Mouse (Mus musculus): ENCODE results near the gene Baz1a. TPM values are rescaled to one million over a fixed set of nuclear protein-coding genes. Genes with fewer than 3 reads are reported as not detected.
"Not testable (repeated sequence)": the region's sequence is repeated elsewhere in the genome, so short reads cannot be mapped to it uniquely, and the experiment has no call there.

Baz1a gene
- total RNA-seq, 2 experiments from 2014 or later = 2.9 to 4.2 TPM

DNA sequence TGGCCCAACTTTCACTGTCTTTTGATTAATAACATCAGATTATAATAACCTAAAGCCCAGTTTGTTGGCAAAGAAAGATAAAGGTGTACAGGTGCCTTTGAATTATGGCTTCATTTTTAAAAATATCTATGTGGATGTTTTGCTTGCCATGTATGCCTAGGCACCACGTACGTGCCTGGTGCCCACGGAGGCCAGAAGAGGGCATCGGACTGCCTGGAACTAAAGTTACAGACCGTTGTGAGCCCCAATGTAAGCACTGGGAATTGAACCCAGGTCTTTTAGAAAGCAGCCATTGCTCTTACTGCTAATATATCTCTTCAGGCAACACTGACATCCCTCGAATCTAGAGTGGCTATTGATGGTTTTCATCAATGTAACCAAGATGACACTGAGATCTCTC, 32.2 kb downstream of the Baz1a start:
- no peak for DNase-seq (ENCODE audit: low spot score in 2 of 2)

- no peak for DNase-seq (ENCODE audit: low spot score in 2 of 2)
Measured at GRCm38 (mm10) chr12:54980939-54981338, 33.2 kb downstream of the Baz1a start.

- no peak for DNase-seq (ENCODE audit: low spot score in 2 of 2)
Measured at GRCm38 (mm10) chr12:54980532-54980931, 33.6 kb downstream of the Baz1a start.

GRCm38 (mm10) chr12:54969033-54969432, 45.1 kb downstream of the Baz1a start:
- no peak for DNase-seq (ENCODE audit: low spot score in 2 of 2)

- no peak for DNase-seq (ENCODE audit: low spot score in 2 of 2)
Measured at GRCm38 (mm10) chr12:54965532-54966160, 48.5 kb downstream of the Baz1a start.

DNA sequence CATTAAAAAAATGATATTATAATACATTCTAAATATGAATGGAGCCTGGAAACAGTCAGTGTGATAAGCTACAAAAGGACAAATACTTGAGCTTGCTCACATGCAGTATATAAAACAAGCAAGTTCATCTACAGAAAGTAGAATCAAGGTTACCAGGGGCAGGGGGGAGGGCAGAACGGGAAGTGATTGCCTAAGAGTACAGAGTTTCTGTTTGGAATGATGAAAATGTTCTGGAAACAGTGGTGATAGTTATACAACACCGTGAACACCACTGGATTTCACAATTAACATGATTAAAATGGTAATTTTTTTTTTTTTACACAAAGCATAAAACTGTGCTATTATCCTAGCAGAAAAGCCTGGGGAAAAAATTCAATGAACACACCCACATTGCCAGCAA, 54.6 kb downstream of the Baz1a start:
- no peak for DNase-seq (ENCODE audit: low spot score in 2 of 2)

DNA sequence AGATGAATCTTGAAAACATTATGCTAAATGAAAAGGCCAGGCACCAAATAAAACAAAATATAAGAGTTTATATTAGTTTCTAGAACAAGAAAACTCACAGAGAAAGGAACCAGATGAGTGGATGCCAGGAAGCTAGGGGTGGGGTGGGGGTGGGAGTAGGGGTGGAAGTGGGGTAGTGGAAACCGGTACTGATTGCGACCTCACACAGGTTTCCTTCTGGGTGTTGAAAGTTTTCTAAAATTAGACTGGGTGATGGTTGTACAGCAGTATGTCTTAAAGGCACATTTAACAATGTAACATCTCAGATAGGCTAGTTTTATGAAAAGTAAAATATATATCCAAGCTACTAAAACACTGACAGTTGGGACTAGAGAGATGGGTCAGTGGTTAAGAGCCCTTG, 57.2 kb downstream of the Baz1a start:
- DNase-seq (ENCODE audit: low spot score in 2 of 2) = no peak

DNA sequence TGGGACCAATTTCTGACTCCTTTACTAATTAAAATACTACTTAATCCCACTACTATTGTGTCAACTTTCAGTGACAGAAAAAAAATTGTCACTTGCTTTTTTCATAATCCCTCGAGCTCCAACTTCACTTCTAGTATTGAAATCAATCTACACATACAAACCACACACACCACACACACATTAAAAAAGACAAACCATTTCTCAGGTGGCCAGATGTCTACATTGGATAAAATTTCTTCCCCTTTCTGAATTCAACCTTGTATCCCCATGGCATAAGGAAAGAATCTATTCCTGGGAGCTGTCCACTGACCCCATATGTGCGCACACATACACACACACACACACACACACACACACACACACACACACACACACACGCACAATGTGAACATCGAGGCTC, 57.7 kb downstream of the Baz1a start:
- no peak for DNase-seq (ENCODE audit: low spot score in 2 of 2)

DNA sequence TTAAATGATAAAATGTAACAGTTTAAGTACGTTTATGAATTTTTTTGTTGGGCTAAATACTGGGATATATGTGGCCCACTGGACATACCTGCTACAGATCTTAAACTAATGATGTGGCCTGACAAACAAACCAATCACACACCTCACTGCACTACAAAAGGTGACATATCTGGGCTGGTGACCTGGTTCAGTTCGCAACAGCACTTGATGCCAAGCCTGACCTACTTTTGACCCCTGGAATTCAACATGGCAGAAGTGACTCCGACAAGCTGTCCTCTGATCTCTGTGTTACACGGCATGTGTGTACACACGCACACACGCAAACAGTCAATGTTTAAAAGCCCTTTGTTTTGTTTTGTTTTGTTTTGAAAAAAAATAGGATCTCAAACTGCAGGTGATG, 68.0 kb downstream of the Baz1a start:
- DNase-seq (ENCODE audit: low spot score in 2 of 2) = no peak

GRCm38 (mm10) chr12:54942586-54943157, 71.5 kb downstream of the Baz1a start:
- DNase-seq (ENCODE audit: low spot score in 2 of 2) = not testable (repeated sequence)

GRCm38 (mm10) chr12:54937581-54938343, 76.4 kb downstream of the Baz1a start:
- DNase-seq (ENCODE audit: low spot score in 2 of 2) = not testable (repeated sequence)

DNA sequence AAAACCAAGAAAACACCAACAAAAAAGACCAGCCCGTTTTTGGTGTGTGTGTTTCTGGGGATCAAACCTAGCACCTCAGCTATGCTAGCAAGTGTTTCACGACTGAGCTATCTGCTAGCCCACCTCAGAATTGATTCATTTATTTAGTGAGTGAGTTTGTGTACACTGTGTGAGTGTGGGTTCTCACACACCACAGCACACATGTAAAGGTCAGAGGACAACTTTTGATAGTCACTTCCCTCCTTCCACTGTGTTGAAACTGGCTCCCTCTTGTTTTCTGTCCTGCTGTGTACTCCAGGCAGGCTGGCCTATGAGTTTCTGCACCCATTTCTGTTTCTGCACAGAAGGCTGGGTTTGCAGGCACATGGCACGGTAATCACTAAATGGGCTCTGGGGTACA, 103.8 kb downstream of the Baz1a start:
- no peak for DNase-seq (ENCODE audit: low spot score in 2 of 2)

GRCm38 (mm10) chr12:54892559-54892958, 121.6 kb downstream of the Baz1a start:
- DNase-seq (ENCODE audit: low spot score in 2 of 2) = not testable (repeated sequence)

GRCm38 (mm10) chr12:54890426-54890825, 123.7 kb downstream of the Baz1a start:
- no peak for DNase-seq (ENCODE audit: low spot score in 2 of 2)

GRCm38 (mm10) chr12:54887580-54888127, 126.5 kb downstream of the Baz1a start:
- no peak for DNase-seq (ENCODE audit: low spot score in 2 of 2)

DNA sequence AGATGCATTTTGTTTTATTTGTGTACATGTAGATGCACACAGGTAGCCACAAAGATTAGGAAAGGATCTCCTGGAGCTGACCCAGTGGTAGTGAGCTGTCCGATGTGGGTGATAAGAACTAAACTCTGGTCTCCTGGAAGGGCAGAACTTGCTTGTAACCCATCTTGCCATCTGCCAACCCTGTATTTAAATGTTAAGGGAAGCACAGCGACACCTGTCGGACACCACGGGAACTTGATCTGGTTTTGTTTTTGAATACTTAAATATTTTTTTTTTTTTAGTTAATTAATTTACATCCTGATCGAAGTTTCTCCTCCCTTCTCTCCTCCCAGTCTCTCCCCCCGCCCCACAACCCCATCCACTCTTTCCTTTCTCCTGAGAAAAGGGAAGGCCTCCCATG, 134.5 kb downstream of the Baz1a start:
- DNase-seq (ENCODE audit: low spot score in 2 of 2) = peak; percentile 57 to 61

GRCm38 (mm10) chr12:54879211-54879610, 134.9 kb downstream of the Baz1a start:
- no peak for DNase-seq (ENCODE audit: low spot score in 2 of 2)

GRCm38 (mm10) chr12:54877875-54878274, 136.3 kb downstream of the Baz1a start:
- no peak for DNase-seq (ENCODE audit: low spot score in 2 of 2)

GRCm38 (mm10) chr12:54876879-54877278, 137.3 kb downstream of the Baz1a start:
- DNase-seq (ENCODE audit: low spot score in 2 of 2) = no peak

GRCm38 (mm10) chr12:54874711-54875110, 139.4 kb downstream of the Baz1a start:
- no peak for DNase-seq (ENCODE audit: low spot score in 2 of 2)

- DNase-seq (ENCODE audit: low spot score in 2 of 2) = peak; percentile 81 to 87
Measured at GRCm38 (mm10) chr12:54862606-54863535, 151.3 kb downstream of the Baz1a start, which contains the start of gene Cfl2. Gene Cfl2 (minus strand): TSS chr12:54862877.

All from layer of hippocampus, postnatal 10 days (tissue).